Mouse (Mus musculus): Measurements from ENCODE around the gene Smad6.

The Smad6 gene

GRCm38 (mm10) chr9:64021319-64021850, 474 bp downstream of the Smad6 start:
- DNase-seq = no peak

- DNase-seq = no peak
Measured at GRCm38 (mm10) chr9:64020606-64021318, 1.1 kb downstream of the Smad6 start.

GRCm38 (mm10) chr9:64020171-64020605, 1.7 kb downstream of the Smad6 start:
- peak in 1 of 2 experiments; percentile 25 for DNase-seq

- no peak for DNase-seq
Measured at GRCm38 (mm10) chr9:64019036-64019886, 2.6 kb downstream of the Smad6 start.

- no peak for DNase-seq
Measured at GRCm38 (mm10) chr9:64017861-64018793, 3.7 kb downstream of the Smad6 start.

GRCm38 (mm10) chr9:64016648-64017400, 5.0 kb downstream of the Smad6 start:
- DNase-seq = no peak

GRCm38 (mm10) chr9:64016092-64016491, 5.8 kb downstream of the Smad6 start:
- no peak for DNase-seq

- DNase-seq = no peak
Measured at GRCm38 (mm10) chr9:64014801-64015200, 7.1 kb downstream of the Smad6 start.

GRCm38 (mm10) chr9:64011356-64011755, 10.5 kb downstream of the Smad6 start:
- no peak for DNase-seq

GRCm38 (mm10) chr9:64002981-64003380, 18.9 kb downstream of the Smad6 start:
- DNase-seq = no peak

- no peak for DNase-seq
Measured at GRCm38 (mm10) chr9:64001081-64001480, 20.8 kb downstream of the Smad6 start.

GRCm38 (mm10) chr9:64000085-64000484, 21.8 kb downstream of the Smad6 start:
- DNase-seq = no peak

GRCm38 (mm10) chr9:63999194-63999593, 22.7 kb downstream of the Smad6 start:
- no peak for DNase-seq

GRCm38 (mm10) chr9:63998026-63998425, 23.8 kb downstream of the Smad6 start:
- DNase-seq = no peak

- no peak for DNase-seq
Measured at GRCm38 (mm10) chr9:63997439-63997838, 24.4 kb downstream of the Smad6 start.

GRCm38 (mm10) chr9:63993256-63993655, 28.6 kb downstream of the Smad6 start:
- DNase-seq = no peak

GRCm38 (mm10) chr9:63992761-63993160, 29.1 kb downstream of the Smad6 start:
- no peak for DNase-seq

GRCm38 (mm10) chr9:63991193-63991592, 30.7 kb downstream of the Smad6 start:
- no peak for DNase-seq

- no peak for DNase-seq
Measured at GRCm38 (mm10) chr9:63989641-63990040, 32.2 kb downstream of the Smad6 start.

GRCm38 (mm10) chr9:63989214-63989613, 32.6 kb downstream of the Smad6 start:
- DNase-seq = no peak

- DNase-seq = no peak
Measured at GRCm38 (mm10) chr9:63985125-63985524, 36.7 kb downstream of the Smad6 start.

Measured in spleen, adult 18-20 months (tissue).